Mouse (Mus musculus): ENCODE data around the gene Cacna1c. TPM values are rescaled to one million over a fixed set of nuclear protein-coding genes. Genes with fewer than 3 reads are reported as not detected.

Cacna1c gene
- total and polyA plus RNA-seq, 2 experiments from 2014 or later: 4.2 to 43.3 TPM

DNA sequence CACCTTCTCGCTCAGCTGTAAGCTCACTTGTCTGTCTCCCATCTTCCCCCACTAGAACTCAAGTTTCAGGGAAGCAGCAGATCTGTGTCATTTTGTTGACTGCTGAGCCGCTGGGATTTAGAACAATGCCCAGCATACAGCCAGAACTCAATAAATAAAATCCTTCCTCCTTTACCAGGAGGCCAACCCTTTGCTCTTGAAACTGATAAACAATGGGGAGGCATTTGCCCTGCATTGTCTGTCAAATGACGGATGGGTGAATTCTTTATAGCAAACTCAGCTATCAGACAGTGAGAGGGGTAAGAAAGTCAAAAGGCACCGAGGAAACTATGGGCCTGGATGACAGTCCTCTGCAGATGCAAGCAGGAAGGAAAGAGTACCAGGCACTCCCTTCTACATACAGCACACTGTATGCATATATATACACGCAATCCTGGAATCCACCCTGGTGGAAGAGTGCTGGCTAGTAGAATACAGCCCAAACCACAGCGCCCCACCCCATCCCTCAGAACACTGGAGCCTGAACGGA lies 187.5 kb downstream of the Cacna1c start:
- no peak for TF ChIP-seq CTCF (IDR thresholded peaks at IDR 0.05; ENCODE audit: low read depth)

DNA sequence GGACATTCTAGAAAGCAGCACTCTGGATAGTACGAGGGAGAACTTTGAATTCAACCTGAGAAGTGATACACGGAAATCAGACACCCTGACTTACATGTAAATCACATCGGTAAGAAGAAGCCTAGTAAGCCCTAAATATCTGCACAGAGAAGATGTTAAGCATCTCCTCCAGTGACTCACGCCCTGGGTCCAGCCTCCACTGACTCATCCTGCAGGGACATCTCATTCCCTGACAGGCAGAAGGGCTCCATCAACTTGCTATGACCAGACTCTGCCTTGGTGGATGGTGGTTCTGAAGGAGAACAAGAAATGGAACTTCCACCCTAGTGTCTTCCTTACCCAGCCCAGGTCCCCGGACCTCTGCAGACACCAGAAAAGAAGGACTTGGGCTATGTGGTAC lies 191.6 kb downstream of the Cacna1c start:
- ATAC-seq (no peak), DNase-seq (no peak)
- peaks cover 4% of the 10 kb centered on the region; the same call in 1 of the 2 replicates for H3K4me1 ChIP-seq (ENCODE audit: insufficient read depth)
- H3K4me3 ChIP-seq (ENCODE audit: low read depth, low read length): no peak overlapping the region
- H3K9ac ChIP-seq: no peak overlapping the region
- no peaks in the 10 kb centered on the region for H3K36me3 ChIP-seq (ENCODE audit: insufficient read depth)
- no peak for TF ChIP-seq CTCF (IDR thresholded peaks at IDR 0.05; ENCODE audit: low read depth)
- 90% methylated on average over 5 of the region's 5 CpGs for WGBS
- no peaks in the 10 kb centered on the region for H3K27me3 ChIP-seq (ENCODE audit: insufficient read depth, low read length)
- H3K9me3 ChIP-seq (ENCODE audit: low read length): no peaks in the 10 kb centered on the region
- no peak overlapping the region for H3K4me2 ChIP-seq (ENCODE audit: low read depth)
- no peak overlapping the region for H3K27ac ChIP-seq (ENCODE audit: low read depth, low read length)

More for the DNA sequence above, 187.5 kb downstream of the Cacna1c start:
- no peak overlapping the region for H3K9ac ChIP-seq
- H3K27me3 ChIP-seq (ENCODE audit: insufficient read depth, low read length): no peaks in the 10 kb centered on the region
- no peaks in the 10 kb centered on the region for H3K9me3 ChIP-seq (ENCODE audit: low read length)
- no peak overlapping the region for H3K4me2 ChIP-seq (ENCODE audit: low read depth)
- no peaks in the 10 kb centered on the region for H3K4me1 ChIP-seq (ENCODE audit: insufficient read depth)
- ATAC-seq (no peak), DNase-seq (no peak)
- no peak overlapping the region for H3K4me3 ChIP-seq (ENCODE audit: low read depth, low read length)
- H3K27ac ChIP-seq (ENCODE audit: low read depth, low read length): no peak overlapping the region
- no peaks in the 10 kb centered on the region for H3K36me3 ChIP-seq (ENCODE audit: insufficient read depth)
- 69% methylated on average over 7 of the region's 7 CpGs for WGBS

DNA sequence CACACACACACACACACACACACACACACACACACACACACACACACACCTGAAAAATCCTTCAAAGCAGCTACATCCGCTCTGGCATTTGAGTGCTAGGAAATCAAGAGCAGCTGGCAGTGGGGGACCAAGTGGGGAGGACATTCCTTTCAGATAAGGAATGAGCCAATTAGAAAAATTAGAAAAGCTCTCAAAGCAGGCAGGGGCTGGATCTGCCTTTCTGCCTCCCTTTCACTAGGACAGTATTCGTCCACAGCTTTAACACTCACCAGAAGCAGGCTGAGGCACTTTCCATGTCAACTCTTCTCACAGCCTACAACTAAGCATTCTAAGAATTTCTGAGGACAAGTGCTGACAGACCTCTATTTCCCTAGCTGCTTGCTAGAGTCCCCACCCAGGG lies 194.8 kb downstream of the Cacna1c start:
- no peak for DNase-seq
- no peaks in the 10 kb centered on the region for H3K9me3 ChIP-seq (ENCODE audit: low read length)
- H3K4me2 ChIP-seq (ENCODE audit: low read depth): no peak overlapping the region
- WGBS: 29% methylated on average over 2 of the region's 2 CpGs
- peak; percentile 42; the same call in 1 of the 2 replicates for ATAC-seq
- H3K4me3 ChIP-seq (ENCODE audit: low read depth, low read length): no peak overlapping the region
- H3K9ac ChIP-seq: no peak overlapping the region
- no peak overlapping the region for H3K27ac ChIP-seq (ENCODE audit: low read depth, low read length)
- H3K4me1 ChIP-seq (ENCODE audit: insufficient read depth): peaks cover 4% of the 10 kb centered on the region; the same call in 1 of the 2 replicates
- no peaks in the 10 kb centered on the region for H3K36me3 ChIP-seq (ENCODE audit: insufficient read depth)
- no peak for TF ChIP-seq CTCF (IDR thresholded peaks at IDR 0.05; ENCODE audit: low read depth)
- H3K27me3 ChIP-seq (ENCODE audit: insufficient read depth, low read length): no peaks in the 10 kb centered on the region

DNA sequence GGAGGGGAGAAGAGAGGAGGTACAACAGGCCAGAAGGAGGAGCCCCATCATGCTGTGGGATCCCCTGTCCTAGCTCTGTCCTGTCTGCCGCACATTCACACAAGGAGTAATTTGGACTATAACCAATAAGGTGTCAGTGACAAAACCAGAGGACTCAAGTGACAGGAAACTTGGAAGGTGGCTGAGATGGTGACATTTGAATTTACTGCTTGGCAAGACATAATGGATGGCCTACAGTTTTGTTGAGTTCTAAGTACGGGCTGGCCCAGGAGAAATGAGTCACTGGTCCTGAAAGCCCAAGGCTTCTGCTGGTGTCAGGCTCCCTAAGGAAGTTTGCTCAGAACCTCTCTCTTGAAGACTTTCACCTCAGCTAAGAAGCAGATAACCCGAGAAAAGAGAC lies 196.0 kb downstream of the Cacna1c start:
- WGBS: 71% methylated on average over 3 of the region's 3 CpGs
- DNase-seq: no peak
- no peaks in the 10 kb centered on the region for H3K27me3 ChIP-seq (ENCODE audit: insufficient read depth, low read length)

DNA sequence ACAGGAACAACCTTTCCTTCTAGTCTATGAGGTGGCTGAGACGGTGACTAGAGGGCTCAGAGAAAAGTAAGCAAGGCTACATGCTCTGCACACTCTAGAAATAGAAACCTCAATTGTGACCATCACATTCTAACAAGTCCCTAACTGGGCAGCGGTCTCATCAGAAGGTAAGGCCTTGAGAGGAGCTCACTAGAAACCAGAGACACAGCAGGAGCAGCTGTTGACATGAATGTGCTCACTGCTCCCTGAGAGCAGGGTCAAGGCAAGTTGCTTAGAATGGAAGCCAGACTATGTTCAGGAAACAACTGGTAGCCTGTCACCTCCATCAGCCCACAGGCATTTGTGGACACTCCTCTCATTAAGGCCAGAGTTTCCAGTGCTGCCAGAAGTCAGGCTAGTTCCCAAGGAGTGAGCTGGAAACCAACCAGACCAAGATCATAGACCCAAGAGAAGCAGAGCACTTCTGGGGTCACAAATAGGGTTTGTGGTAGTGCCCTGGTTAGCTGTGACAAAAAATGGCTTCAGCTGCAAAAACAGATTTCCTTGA lies 196.8 kb downstream of the Cacna1c start:
- no peaks in the 10 kb centered on the region for H3K36me3 ChIP-seq (ENCODE audit: insufficient read depth)
- no peaks in the 10 kb centered on the region for H3K27me3 ChIP-seq (ENCODE audit: insufficient read depth, low read length)
- H3K4me2 ChIP-seq (ENCODE audit: low read depth): no peak overlapping the region
- TF ChIP-seq CTCF (IDR thresholded peaks at IDR 0.05; ENCODE audit: low read depth): no peak
- no peak overlapping the region for H3K27ac ChIP-seq (ENCODE audit: low read depth, low read length)
- H3K9me3 ChIP-seq (ENCODE audit: low read length): no peaks in the 10 kb centered on the region
- WGBS: 90% methylated on average over 2 of the region's 2 CpGs
- H3K9ac ChIP-seq: no peak overlapping the region
- ATAC-seq: no peak
- no peak overlapping the region for H3K4me3 ChIP-seq (ENCODE audit: low read depth, low read length)
- peaks cover 4% of the 10 kb centered on the region; the same call in 1 of the 2 replicates for H3K4me1 ChIP-seq (ENCODE audit: insufficient read depth)
- no peak for DNase-seq

More for the DNA sequence above, 196.0 kb downstream of the Cacna1c start:
- Histone ChIP-seq H3K4me3 (ENCODE audit: low read depth, low read length) (no peak overlapping the region), H3K36me3 (ENCODE audit: insufficient read depth) (no peaks in the 10 kb centered on the region), H3K4me2 (ENCODE audit: low read depth) (no peak overlapping the region), H3K9me3 (ENCODE audit: low read length) (no peaks in the 10 kb centered on the region), H3K27ac (ENCODE audit: low read depth, low read length) (no peak overlapping the region), H3K4me1 (ENCODE audit: insufficient read depth) (peaks cover 4% of the 10 kb centered on the region; the same call in 1 of the 2 replicates), H3K9ac (no peak overlapping the region)
- no peak for ATAC-seq
- TF ChIP-seq CTCF (IDR thresholded peaks at IDR 0.05; ENCODE audit: low read depth): no peak

DNA sequence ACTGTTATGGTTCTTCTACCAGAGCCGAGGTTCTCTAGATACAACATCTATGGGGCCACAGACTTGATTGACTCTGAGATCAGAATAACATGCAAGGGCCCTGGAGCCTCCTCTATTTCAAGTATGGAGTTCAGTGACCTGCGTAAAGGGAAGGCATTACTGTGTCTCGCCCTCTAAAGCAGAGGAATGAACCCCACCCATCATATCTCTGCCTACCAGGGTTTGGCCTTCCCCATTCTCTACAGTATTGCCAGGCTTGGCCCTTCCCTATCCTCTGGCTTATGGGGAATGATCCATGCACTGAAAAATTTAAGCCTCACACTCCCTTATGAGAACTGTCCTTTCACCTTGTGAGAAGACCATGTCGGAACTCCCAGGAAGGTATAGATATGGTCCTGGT lies 198.8 kb downstream of the Cacna1c start:
- H3K27ac ChIP-seq (ENCODE audit: low read depth, low read length): no peak overlapping the region
- H3K36me3 ChIP-seq (ENCODE audit: insufficient read depth): no peaks in the 10 kb centered on the region
- no peak overlapping the region for H3K9ac ChIP-seq
- no peak for TF ChIP-seq CTCF (IDR thresholded peaks at IDR 0.05; ENCODE audit: low read depth)
- no peak overlapping the region for H3K4me3 ChIP-seq (ENCODE audit: low read depth, low read length)
- H3K4me1 ChIP-seq (ENCODE audit: insufficient read depth): peaks cover 4% of the 10 kb centered on the region; the same call in 1 of the 2 replicates
- ATAC-seq: no peak
- DNase-seq: no peak
- no peaks in the 10 kb centered on the region for H3K27me3 ChIP-seq (ENCODE audit: insufficient read depth, low read length)
- no peak overlapping the region for H3K4me2 ChIP-seq (ENCODE audit: low read depth)
- WGBS: 97% methylated on average over 4 of the region's 4 CpGs
- H3K9me3 ChIP-seq (ENCODE audit: low read length): no peaks in the 10 kb centered on the region

DNA sequence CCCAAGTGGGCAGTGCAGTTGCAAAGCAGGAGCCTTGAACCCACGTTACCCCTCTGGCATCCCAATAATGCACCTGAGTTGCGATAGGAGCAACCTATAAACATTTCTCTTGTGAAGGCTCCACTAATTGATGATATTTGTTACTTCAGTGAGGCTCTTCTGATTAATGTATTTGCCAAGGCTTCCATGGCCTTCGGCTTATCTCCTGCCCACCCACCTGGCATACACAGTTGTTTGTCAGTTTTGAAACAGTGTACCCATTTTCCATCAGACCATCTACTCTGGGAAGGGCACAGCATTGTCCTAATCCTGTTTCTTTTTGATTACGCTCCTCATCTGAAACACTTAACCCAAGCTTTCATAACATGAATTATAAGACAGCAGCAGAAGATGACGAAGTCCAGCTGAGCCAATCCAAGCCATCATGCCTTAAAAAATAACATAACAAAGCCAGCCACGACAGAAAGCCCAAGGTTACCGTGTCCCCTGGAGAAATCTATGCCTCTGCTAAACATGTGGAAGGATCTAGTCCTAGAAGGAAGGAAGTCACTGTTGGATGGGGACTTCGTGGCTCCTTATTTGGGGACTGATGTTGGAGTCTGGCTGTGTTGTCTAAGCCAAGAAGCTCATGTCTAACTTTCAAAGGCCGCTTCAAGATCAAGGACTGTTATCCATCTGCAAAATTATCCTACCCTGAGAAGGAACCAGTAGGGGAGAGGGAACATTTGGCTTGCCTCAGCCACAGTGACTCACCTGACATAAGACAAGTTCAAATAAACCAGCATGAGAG lies 201.8 kb downstream of the Cacna1c start:
- no peak for ATAC-seq
- no peak for TF ChIP-seq CTCF (IDR thresholded peaks at IDR 0.05; ENCODE audit: low read depth)
- Histone ChIP-seq H3K27ac (ENCODE audit: low read depth, low read length) (no peak overlapping the region), H3K36me3 (ENCODE audit: insufficient read depth) (no peaks in the 10 kb centered on the region), H3K4me2 (ENCODE audit: low read depth) (no peak overlapping the region), H3K27me3 (ENCODE audit: insufficient read depth, low read length) (no peaks in the 10 kb centered on the region), H3K4me1 (ENCODE audit: insufficient read depth) (0 out of 2 replicates have a peak, but pooled peaks cover 3% of the 10 kb centered on the region), H3K9ac (no peak overlapping the region), H3K4me3 (ENCODE audit: low read depth, low read length) (no peak overlapping the region), H3K9me3 (ENCODE audit: low read length) (no peaks in the 10 kb centered on the region)
- 91% methylated on average over 9 of the region's 9 CpGs for WGBS
- DNase-seq: no peak

Data from forebrain, postnatal 0 days (tissue).